Mouse (Mus musculus) embryonic facial prominence, embryonic 12.5 days (tissue): Measurements from ENCODE around the gene Sp4. TPM values are rescaled to one million over a fixed set of nuclear protein-coding genes. Genes with fewer than 3 reads are reported as not detected.

Experiments used
- ATAC-seq: fragments of 200-750 bp; cut with Nextera tagmentation; 2 replicates; pipeline ENCODE4 v1.8.0; 2017; ENCODE audit not compliant: insufficient number of reproducible peaks, insufficient read depth, low FRiP score, low TSS enrichment
- H3K27ac ChIP-seq: fragments of 300-500 bp; sonication (generic); 2 replicates; pipeline ENCODE4 v1.5.1; 2016; ENCODE audit warnings: mild to moderate bottlenecking
- H3K27me3 ChIP-seq: fragments of 300-500 bp; sonication (generic); 2 replicates; pipeline ENCODE4 v1.6.1; 2016; ENCODE audit warnings: mild to moderate bottlenecking, moderate library complexity
- H3K36me3 ChIP-seq: fragments of 300-500 bp; sonication (generic); 2 replicates; pipeline ENCODE4 v1.6.1; 2016; ENCODE audit warnings: mild to moderate bottlenecking
- H3K4me1 ChIP-seq: fragments of 300-500 bp; sonication (generic); 2 replicates; pipeline ENCODE4 v1.6.1; 2016
- H3K4me2 ChIP-seq: fragments of 300-500 bp; sonication (generic); replicated peaks from 2 replicates; pipeline ENCODE4 v1.6.1; 2016; ENCODE audit warnings: mild to moderate bottlenecking, moderate library complexity
- H3K4me3 ChIP-seq: fragments of 300-500 bp; sonication (generic); 2 replicates; pipeline ENCODE4 v1.5.1; 2016; ENCODE audit warnings: mild to moderate bottlenecking
- H3K9ac ChIP-seq: fragments of 300-500 bp; sonication (generic); 2 replicates; pipeline ENCODE4 v1.6.1; 2016; ENCODE audit warnings: mild to moderate bottlenecking, moderate library complexity
- H3K9me3 ChIP-seq: fragments of 300-500 bp; sonication (generic); 2 replicates; pipeline ENCODE4 v1.6.1; 2016; ENCODE audit warnings: mild to moderate bottlenecking, moderate library complexity
- WGBS: fragments of 180-500 bp; shearing (Covaris S2); methylation state at CpG from one replicate; pipeline ENCODE4 v1.1.7; 2016; 5-methylcytosine and 5-hydroxymethylcytosine counted together
- polyA plus RNA-seq: library from polyadenylated mRNA; unstranded; fragments of >200 nt; fragmentation: Nextera tagmentation; extraction: Ambion mirVana; gene quantifications from 2 replicates; pipeline ENCODE4 v1.2.1, GENCODE M21; 2016

Sp4 gene
- polyA plus RNA-seq, 1 experiment from 2014 or later = 11.3 TPM

DNA sequence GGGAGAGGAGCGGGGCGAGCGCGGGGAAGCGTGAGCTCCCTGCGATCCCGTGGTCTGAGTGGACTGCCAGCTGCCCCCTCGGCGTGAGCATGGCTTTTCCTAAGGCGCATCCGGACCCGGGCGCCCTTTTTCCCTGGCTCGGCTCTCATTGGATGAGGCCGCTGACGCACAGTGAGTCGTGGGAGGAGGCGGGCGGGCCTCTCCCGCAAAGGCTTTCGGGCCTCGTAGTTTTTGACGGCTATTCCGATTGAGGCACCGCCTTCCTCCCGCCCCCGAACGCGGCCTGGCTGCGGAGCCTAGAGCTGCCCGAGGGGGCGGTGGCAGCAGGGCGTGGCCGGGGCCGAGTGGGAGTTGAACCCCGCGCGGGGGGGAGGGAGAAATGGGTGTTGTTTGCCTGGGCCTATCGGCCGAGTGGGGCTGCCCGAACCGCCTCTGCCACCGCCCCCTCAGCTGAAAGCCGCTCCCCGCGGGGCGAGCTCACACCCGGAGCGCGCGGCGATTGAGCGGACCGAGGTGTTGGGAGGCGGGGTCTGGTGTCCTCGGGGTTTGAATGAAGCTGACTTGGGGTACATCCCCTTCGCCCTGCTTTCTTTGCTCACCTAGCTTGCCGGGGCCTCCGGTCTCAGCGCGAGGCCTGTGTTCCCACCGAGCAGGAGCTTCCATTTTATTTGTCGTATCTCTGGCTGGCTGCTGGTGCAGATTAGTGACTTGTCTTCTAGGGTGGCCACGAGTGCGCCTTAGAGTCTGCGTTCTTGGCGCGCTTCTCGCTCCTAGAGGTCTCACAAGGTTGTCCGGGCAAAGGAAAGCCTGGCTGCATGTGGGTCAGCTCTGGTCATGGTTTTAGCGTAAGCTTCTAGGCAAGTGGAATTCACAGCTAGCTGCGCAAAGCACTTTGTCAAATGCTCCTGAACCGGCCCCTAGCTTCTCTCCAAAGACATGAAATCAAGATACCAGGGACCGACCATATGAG is 911 bp upstream of the Sp4 start:
- H3K4me2 ChIP-seq = peak overlapping the region; percentile 69
- H3K27me3 ChIP-seq = no peaks in the 10 kb centered on the region
- WGBS = under 1% methylated on average over 74 of the region's 74 CpGs
- H3K9ac ChIP-seq = peak overlapping the region; percentile 65
- no peaks in the 10 kb centered on the region for H3K36me3 ChIP-seq
- peak overlapping the region; percentile 68 for H3K4me3 ChIP-seq
- H3K4me1 ChIP-seq = peaks cover 21% of the 10 kb centered on the region
- ATAC-seq = peak; percentile 88
- no peaks in the 10 kb centered on the region for H3K9me3 ChIP-seq
- H3K27ac ChIP-seq = peak overlapping the region; percentile 95

DNA sequence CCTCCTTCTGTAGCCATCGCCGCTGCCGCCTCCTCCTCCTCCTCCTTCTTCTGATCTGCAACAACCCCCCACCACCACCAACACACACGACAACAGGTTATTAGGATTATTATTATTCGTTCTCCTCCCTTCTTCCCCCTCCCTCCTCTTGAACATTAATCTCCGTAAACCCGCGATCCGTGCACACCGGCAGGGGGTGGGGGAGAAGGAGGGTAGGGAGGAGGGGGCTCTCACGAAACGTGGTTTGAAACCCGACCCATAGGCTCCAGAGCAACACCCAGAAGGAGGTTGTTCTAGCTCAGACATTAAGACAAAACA is 527 bp downstream of the Sp4 start:
- Histone ChIP-seq H3K4me3 (peak overlapping the region; percentile 68), H3K4me2 (peak overlapping the region; percentile 50), H3K9ac (peak overlapping the region; percentile 65), H3K4me1 (peaks cover 23% of the 10 kb centered on the region), H3K9me3 (no peaks in the 10 kb centered on the region), H3K27me3 (no peaks in the 10 kb centered on the region), H3K27ac (peak overlapping the region; percentile 95), H3K36me3 (no peaks in the 10 kb centered on the region)
- peak; percentile 79 for ATAC-seq
- 0% methylated on average over 12 of the region's 13 CpGs for WGBS

DNA sequence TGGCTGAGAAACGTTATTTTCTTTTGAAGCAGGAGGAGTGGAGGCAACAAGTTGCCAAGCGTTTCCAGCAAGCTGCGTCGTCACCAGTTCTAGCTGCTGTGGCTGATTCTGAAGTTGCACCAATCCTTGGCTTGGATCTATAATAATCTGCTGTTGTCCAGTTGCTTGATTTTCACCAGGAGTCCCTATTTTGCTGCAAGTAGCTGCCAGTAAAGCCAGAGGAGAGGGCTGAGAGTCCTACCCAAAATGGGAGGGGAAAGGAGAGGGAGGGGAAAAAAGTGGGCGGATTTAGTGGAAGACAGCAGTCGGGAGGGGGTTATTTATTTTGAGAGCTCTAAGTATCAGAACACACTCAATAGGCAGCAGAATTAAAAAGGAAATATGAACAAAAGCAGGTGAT is 1.3 kb downstream of the Sp4 start:
- 28% methylated on average over 6 of the region's 6 CpGs for WGBS
- H3K27ac ChIP-seq = no peak overlapping the region
- H3K27me3 ChIP-seq = no peaks in the 10 kb centered on the region
- H3K4me3 ChIP-seq = peak overlapping the region; percentile 13
- H3K36me3 ChIP-seq = no peaks in the 10 kb centered on the region
- no peak for ATAC-seq
- peaks cover 23% of the 10 kb centered on the region for H3K4me1 ChIP-seq
- peak overlapping the region; percentile 50 for H3K4me2 ChIP-seq
- no peak overlapping the region for H3K9ac ChIP-seq
- H3K9me3 ChIP-seq = no peaks in the 10 kb centered on the region

DNA sequence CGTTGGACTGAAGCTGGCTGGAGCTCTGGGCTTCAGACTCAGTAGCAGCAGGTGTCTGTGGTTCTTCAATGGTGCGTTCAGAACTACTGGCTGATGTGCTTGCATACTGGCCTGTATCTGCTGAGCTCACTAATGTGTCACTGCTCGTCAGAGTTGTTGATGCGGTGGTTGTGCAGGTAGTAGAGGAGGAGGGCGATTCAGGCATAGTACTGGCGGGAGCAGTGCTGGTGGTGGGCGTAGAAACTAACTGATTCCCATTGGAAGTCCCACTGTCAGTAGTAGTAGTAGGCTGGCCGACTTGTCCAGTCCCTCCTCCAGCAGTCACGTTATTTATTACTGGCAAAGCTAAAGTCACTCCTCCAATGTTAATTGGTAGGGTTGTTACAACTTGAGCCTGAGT is 2.1 kb downstream of the Sp4 start:
- H3K4me2 ChIP-seq = no peak overlapping the region
- H3K27ac ChIP-seq = no peak overlapping the region
- H3K9ac ChIP-seq = no peak overlapping the region
- no peaks in the 10 kb centered on the region for H3K27me3 ChIP-seq
- peaks cover 23% of the 10 kb centered on the region for H3K4me1 ChIP-seq
- H3K36me3 ChIP-seq = no peaks in the 10 kb centered on the region
- H3K4me3 ChIP-seq = no peak overlapping the region
- WGBS = 85% methylated on average over 9 of the region's 9 CpGs
- no peak for ATAC-seq
- H3K9me3 ChIP-seq = no peaks in the 10 kb centered on the region

DNA sequence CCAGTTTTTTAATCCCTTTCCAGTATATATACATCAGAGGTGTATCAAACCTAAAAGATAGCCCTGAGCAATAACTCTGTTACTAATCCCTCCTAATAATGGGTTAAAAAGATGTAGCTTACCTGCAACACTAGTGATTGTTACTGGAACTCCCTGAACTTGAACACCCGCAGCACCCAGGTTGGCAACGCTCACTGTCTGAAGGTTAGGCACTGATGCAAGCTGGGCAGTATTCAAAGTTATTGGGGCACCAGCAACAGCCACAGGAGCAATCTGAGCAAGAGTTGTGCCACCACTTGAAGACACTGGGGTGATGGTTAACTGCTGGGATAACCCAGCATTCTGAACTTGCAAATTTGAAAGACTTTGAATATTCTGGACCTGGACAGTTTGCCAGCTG is 2.7 kb downstream of the Sp4 start:
- WGBS = 89% methylated on average over 2 of the region's 2 CpGs
- peaks cover 23% of the 10 kb centered on the region for H3K4me1 ChIP-seq
- H3K4me3 ChIP-seq = no peak overlapping the region

DNA sequence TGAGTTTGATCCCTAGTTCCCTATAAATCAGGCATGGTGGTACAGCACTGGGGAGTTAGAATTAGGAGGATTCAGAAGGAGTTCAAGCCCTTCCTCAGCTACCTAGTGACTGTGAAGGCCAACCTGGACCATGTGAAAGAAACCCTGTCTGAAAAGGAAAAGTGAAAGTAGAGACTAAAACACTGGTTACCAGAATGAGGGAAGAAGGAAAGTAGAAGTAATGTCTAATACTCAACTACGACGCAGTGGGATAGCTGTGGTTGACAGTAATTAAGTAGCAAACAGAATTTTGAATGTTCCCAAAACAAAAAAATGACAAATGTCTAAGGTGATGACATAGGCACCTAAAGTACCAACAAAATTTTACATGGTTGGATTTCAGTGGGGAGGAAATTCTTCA is 5.0 kb downstream of the Sp4 start:
- ATAC-seq = no peak
- no peaks in the 10 kb centered on the region for H3K27me3 ChIP-seq
- H3K27ac ChIP-seq = no peak overlapping the region
- H3K9me3 ChIP-seq = no peaks in the 10 kb centered on the region
- 96% methylated on average over 2 of the region's 2 CpGs for WGBS
- H3K36me3 ChIP-seq = no peaks in the 10 kb centered on the region
- H3K9ac ChIP-seq = no peak overlapping the region
- peaks cover 20% of the 10 kb centered on the region for H3K4me1 ChIP-seq
- no peak overlapping the region for H3K4me3 ChIP-seq
- H3K4me2 ChIP-seq = no peak overlapping the region

More for the DNA sequence above, 2.7 kb downstream of the Sp4 start:
- 0 out of 2 replicates have a peak overlapping the region, but pooled peaks have one; percentile 22 for H3K4me2 ChIP-seq
- no peaks in the 10 kb centered on the region for H3K36me3 ChIP-seq
- no peak overlapping the region for H3K27ac ChIP-seq
- H3K27me3 ChIP-seq = no peaks in the 10 kb centered on the region
- ATAC-seq = no peak
- H3K9me3 ChIP-seq = no peaks in the 10 kb centered on the region
- H3K9ac ChIP-seq = no peak overlapping the region

DNA sequence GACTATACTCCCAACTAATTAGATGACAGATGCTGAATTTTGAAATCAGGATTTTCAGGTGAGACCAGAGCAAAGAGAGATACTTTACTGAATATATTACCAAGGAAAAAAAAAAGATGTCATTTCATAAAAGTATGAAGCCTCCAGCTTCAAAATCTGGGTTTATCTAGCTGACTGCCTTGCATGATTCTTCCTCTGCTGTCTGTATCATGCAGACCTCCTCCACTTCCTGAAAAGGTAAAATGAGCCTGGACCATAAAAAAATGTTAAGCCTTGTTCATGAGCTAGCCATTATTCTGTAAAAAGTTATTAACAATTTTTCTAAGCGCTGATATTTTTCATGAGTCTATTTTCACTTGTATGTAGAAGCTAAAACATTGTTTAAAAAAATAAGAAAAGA is 5.4 kb downstream of the Sp4 start:
- Histone ChIP-seq H3K27me3 (no peaks in the 10 kb centered on the region), H3K4me3 (no peak overlapping the region), H3K9me3 (no peaks in the 10 kb centered on the region), H3K9ac (no peak overlapping the region), H3K4me1 (peaks cover 20% of the 10 kb centered on the region), H3K27ac (no peak overlapping the region), H3K36me3 (no peaks in the 10 kb centered on the region), H3K4me2 (no peak overlapping the region)
- WGBS = 91% methylated on average over 1 of the region's 1 CpGs
- ATAC-seq = no peak

DNA sequence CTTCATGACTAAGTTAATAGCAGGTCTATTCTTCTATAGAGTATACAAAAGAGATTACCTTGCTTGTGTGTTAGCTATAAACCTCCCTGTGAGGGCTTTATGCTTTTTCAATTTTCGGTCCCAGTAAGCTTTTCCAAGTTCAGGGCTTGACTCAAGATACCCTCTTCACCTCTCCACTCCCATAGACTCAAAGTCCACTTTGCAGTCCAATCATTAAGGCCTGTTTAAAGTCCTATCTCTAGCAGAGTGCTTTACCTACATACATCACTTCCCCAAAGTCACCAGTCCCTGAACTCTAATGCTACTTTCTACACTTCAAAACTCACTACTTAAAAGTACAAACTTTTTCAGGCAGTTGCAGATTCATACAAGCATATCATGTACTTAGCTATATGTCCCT is 12.3 kb downstream of the Sp4 start:
- WGBS = 87% methylated on average over 1 of the region's 1 CpGs

DNA sequence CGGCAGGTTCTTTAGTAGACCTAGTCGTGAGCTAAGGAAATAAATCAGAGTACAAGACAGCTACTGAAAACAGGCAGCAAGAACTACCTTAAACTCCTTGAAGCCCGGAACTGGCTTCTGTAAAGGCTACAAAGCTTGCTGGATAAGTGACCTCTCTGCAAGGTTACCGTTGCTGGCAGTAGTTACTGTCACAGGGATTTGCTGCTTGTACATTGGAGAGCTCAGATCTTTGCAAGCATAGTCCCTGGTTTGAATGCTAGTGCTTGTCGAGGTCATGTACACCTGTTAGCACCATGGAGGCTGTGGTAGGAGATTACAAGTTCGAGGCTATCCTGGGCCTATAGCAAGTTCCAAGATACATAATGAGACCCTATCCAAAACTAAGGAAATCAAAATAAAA is 16.1 kb downstream of the Sp4 start:
- WGBS = 86% methylated on average over 6 of the region's 6 CpGs
- Histone ChIP-seq H3K4me1 (no peaks in the 10 kb centered on the region), H3K36me3 (no peaks in the 10 kb centered on the region), H3K4me3 (no peak overlapping the region), H3K9ac (no peak overlapping the region), H3K27ac (no peak overlapping the region), H3K4me2 (no peak overlapping the region), H3K9me3 (no peaks in the 10 kb centered on the region), H3K27me3 (no peaks in the 10 kb centered on the region)
- ATAC-seq = no peak

More for the DNA sequence above, 12.3 kb downstream of the Sp4 start:
- Histone ChIP-seq H3K9me3 (no peaks in the 10 kb centered on the region), H3K36me3 (no peaks in the 10 kb centered on the region), H3K27ac (no peak overlapping the region), H3K9ac (no peak overlapping the region), H3K4me1 (no peaks in the 10 kb centered on the region), H3K27me3 (no peaks in the 10 kb centered on the region), H3K4me2 (no peak overlapping the region), H3K4me3 (no peak overlapping the region)
- ATAC-seq = no peak

DNA sequence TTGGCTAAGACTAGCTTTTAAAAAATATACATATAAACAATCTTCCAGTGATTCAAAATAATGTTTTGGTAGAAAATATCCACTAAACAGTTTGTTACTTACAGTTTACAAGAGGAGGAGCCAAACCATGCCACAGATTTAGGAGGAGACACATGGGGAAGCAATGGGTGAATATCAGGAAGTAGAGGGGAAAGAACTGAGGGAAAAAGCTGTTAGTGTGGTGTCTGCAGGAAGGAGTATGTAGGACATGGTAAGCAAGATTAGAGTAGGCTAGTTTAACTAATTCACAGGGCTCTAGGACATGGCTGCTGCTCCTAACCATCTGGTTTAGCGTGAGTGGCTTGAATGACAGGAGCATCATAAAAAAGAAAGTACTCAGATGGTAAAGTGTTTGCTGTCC is 19.3 kb downstream of the Sp4 start:
- Histone ChIP-seq H3K4me2 (no peak overlapping the region), H3K9me3 (no peaks in the 10 kb centered on the region), H3K27ac (no peak overlapping the region), H3K4me1 (no peaks in the 10 kb centered on the region), H3K27me3 (no peaks in the 10 kb centered on the region), H3K4me3 (no peak overlapping the region), H3K9ac (no peak overlapping the region), H3K36me3 (no peaks in the 10 kb centered on the region)
- ATAC-seq = no peak
- 79% methylated on average over 1 of the region's 1 CpGs for WGBS

DNA sequence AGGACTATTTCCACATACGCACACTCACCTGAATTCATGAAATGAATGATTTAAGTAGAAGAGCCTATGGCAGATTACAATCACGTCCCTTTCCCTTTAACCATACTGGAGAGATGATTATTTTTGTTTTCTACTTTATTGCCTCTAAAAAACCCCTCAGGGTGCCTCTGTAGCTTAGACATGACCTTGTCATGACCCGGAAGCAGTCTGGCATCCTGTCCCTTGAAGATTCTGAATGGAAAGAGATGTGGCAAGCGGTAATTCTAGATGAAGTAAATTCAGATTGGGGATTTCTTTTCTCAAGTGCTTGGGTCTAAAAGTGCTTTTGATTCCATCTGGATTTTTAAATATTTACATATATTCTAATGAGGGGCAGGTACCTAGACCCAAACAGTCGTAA is 24.9 kb downstream of the Sp4 start:
- no peak overlapping the region for H3K4me3 ChIP-seq
- ATAC-seq = no peak
- no peaks in the 10 kb centered on the region for H3K36me3 ChIP-seq
- H3K27me3 ChIP-seq = no peaks in the 10 kb centered on the region
- H3K4me1 ChIP-seq = no peaks in the 10 kb centered on the region
- no peak overlapping the region for H3K9ac ChIP-seq
- no peaks in the 10 kb centered on the region for H3K9me3 ChIP-seq
- no peak overlapping the region for H3K27ac ChIP-seq
- no peak overlapping the region for H3K4me2 ChIP-seq
- 69% methylated on average over 5 of the region's 5 CpGs for WGBS

DNA sequence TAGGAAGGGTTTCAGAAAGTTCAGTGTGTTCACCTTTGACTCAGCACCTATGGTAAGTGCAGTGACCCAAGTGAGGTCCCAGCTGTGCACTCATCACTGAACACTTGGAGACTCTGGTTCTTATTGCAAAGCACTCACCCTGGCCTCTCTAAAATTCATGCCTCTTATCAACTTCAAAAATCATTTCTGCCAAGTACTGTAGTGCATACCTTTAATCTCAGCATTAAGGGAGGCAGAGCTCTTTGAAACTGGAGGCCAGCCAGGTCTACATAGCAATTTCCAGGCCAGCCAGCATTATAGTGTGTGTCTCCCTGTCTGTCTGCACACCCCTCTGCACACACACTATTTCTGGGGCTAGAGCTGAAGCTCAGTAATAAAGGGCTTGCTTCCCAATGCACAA is 36.3 kb downstream of the Sp4 start:
- no peak overlapping the region for H3K4me3 ChIP-seq
- H3K9ac ChIP-seq = no peak overlapping the region
- no peaks in the 10 kb centered on the region for H3K27me3 ChIP-seq
- no peak for ATAC-seq
- no peak overlapping the region for H3K27ac ChIP-seq
- H3K4me1 ChIP-seq = no peaks in the 10 kb centered on the region
- no peaks in the 10 kb centered on the region for H3K9me3 ChIP-seq
- H3K36me3 ChIP-seq = 0 out of 2 replicates have a peak, but pooled peaks cover 5% of the 10 kb centered on the region
- no peak overlapping the region for H3K4me2 ChIP-seq
